8 mouse cellular contexts compared by ENCODE assay signal in genomic region chr11:4705178-4705577, GRCm38 (mm10). TPM values are rescaled to one million over a fixed set of nuclear protein-coding genes. Genes with fewer than 3 reads are reported as not detected.
A peak's percentile ranks its signal among the peaks of the same experiment; 100 is the strongest.
DNase-seq lines count a peak whose midpoint lies in the region; ATAC-seq and TF ChIP-seq lines count a peak whose summit lies in the region.

No protein-coding gene starts in this region.

- H3K27ac ChIP-seq in testis, adult 2 months (ENCODE audit: control insufficient read depth, insufficient read depth, low read depth, low read length): peak overlapping the region; percentile 67
- H3K27ac ChIP-seq in liver, embryonic 11.5 days (ENCODE audit: low read depth, low read length): peak overlapping the region; percentile 48; the same call in 1 of the 2 replicates

- no peak for ATAC-seq in erythroblast, adult 5-6 weeks (replicated peaks; ENCODE audit: low FRiP score, poor library complexity, severe bottlenecking)
- no peak for ATAC-seq in liver, embryonic 11.5 days (replicated peaks; ENCODE audit: low FRiP score)
- ATAC-seq in cerebellum, adult (ENCODE audit: insufficient number of reproducible peaks, low FRiP score, low TSS enrichment): no peak

- no peaks in the 10 kb centered on the region for H3K9me3 ChIP-seq in erythroblast, embryonic 14.5 days (ENCODE audit: control insufficient read depth, low read length)
- no peaks in the 10 kb centered on the region for H3K9me3 ChIP-seq in liver, embryonic 11.5 days (ENCODE audit: control insufficient read depth, low read length)

- H3K9ac ChIP-seq in liver, embryonic 11.5 days (ENCODE audit: low read depth, low read length): peak overlapping the region; percentile 81

- no peak for TF ChIP-seq CTCF in testis, adult 2 months (IDR thresholded peaks at IDR 0.05; ENCODE audit: control insufficient read depth, insufficient read depth, insufficient replicate concordance, low read depth, low read length)

- H3K4me1 ChIP-seq in erythroblast, embryonic 14.5 days (ENCODE audit: control insufficient read depth): peaks cover 26% of the 10 kb centered on the region
- peaks cover 6% of the 10 kb centered on the region for H3K4me1 ChIP-seq in testis, adult 2 months (ENCODE audit: control insufficient read depth, insufficient read depth, low read length)
- peaks cover 16% of the 10 kb centered on the region for H3K4me1 ChIP-seq in liver, embryonic 11.5 days (replicated peaks; ENCODE audit: control insufficient read depth, insufficient read depth, low read length)

- DNase-seq in testis, postnatal 10 days (ENCODE audit: low spot score): no peak
- DNase-seq in liver, embryonic 11.5 days (ENCODE audit: low spot score): no peak
- no peak for DNase-seq in right cerebral cortex, adult 18-20 months
- DNase-seq in B cell, adult 2 months: no peak

- TF ChIP-seq POLR2A in testis, adult 2 months (IDR thresholded peaks at IDR 0.05; ENCODE audit: control insufficient read depth, low read depth, low read length): no peak

- 10% methylated on average over 4 of the region's 4 CpGs for WGBS in liver, embryonic 11.5 days

- peaks cover 26% of the 10 kb centered on the region for H3K36me3 ChIP-seq in erythroblast, embryonic 14.5 days (ENCODE audit: control insufficient read depth)
- no peaks in the 10 kb centered on the region for H3K36me3 ChIP-seq in testis, adult 2 months (ENCODE audit: control insufficient read depth, insufficient read depth, low read length)
- peaks cover 16% of the 10 kb centered on the region for H3K36me3 ChIP-seq in liver, embryonic 11.5 days (ENCODE audit: control insufficient read depth, insufficient read depth, low read length)

- peak overlapping the region; percentile 68 for H3K4me3 ChIP-seq in erythroblast, embryonic 14.5 days (replicated peaks)
- H3K4me3 ChIP-seq in testis, adult 2 months (ENCODE audit: control insufficient read depth, low read depth, low read length): peak overlapping the region; percentile 92
- H3K4me3 ChIP-seq in liver, embryonic 11.5 days (ENCODE audit: low read depth, low read length): peak overlapping the region; percentile 92

- peak overlapping the region; percentile 89 for H3K4me2 ChIP-seq in liver, embryonic 11.5 days

- no peaks in the 10 kb centered on the region for H3K27me3 ChIP-seq in erythroblast, embryonic 14.5 days (ENCODE audit: control insufficient read depth)
- H3K27me3 ChIP-seq in testis, adult 2 months (ENCODE audit: control insufficient read depth, insufficient read depth, low read length): no peaks in the 10 kb centered on the region
- no peaks in the 10 kb centered on the region for H3K27me3 ChIP-seq in liver, embryonic 11.5 days (replicated peaks; ENCODE audit: control insufficient read depth, insufficient read depth, low read length)

RNA-seq across cellular contexts. Expression of gene Zmat5, which starts 0.7 kb away (rescaled TPM):
- polyA plus RNA-seq in erythroblast, embryonic 14.5 days (2012): 5.8 and 7.4 TPM in 2 replicates
- 10.7 and 15.0 TPM in 2 replicates for total RNA-seq in erythroblast, adult 5-6 weeks (2015; ENCODE audit: low replicate concordance)
- total RNA-seq in erythroblast, adult 5-6 weeks (2017; ENCODE audit: low replicate concordance): 2.1 and 2.7 TPM in 2 replicates
- 27.4 and 27.8 TPM in 2 replicates for polyA plus RNA-seq in testis, adult 2 months (2012; rRNA removed)
- polyA plus RNA-seq in liver, embryonic 11.5 days (2014; fragmentation: Nextera tagmentation; extraction: Ambion mirVana): 45.1 and 54.6 TPM in 2 replicates

RNA-seq across cellular contexts. Expression of gene Uqcr10, which starts 1.0 kb away (rescaled TPM):
- polyA plus RNA-seq in erythroblast, embryonic 14.5 days (2012): 7.9 and 8.8 TPM in 2 replicates
- 44.0 and 50.6 TPM in 2 replicates for total RNA-seq in erythroblast, adult 5-6 weeks (2015; ENCODE audit: low replicate concordance)
- 12.3 and 48.8 TPM in 2 replicates for total RNA-seq in erythroblast, adult 5-6 weeks (2017; ENCODE audit: low replicate concordance)
- 399 and 518 TPM in 2 replicates for polyA plus RNA-seq in testis, adult 2 months (2012; rRNA removed)
- polyA plus RNA-seq in liver, embryonic 11.5 days (2014; fragmentation: Nextera tagmentation; extraction: Ambion mirVana): 823 and 891 TPM in 2 replicates

RNA-seq across cellular contexts. Expression of gene Cabp7, which starts 41.4 kb away (rescaled TPM):
- polyA plus RNA-seq in erythroblast, embryonic 14.5 days (2012): not detected in 2 replicates
- total RNA-seq in erythroblast, adult 5-6 weeks (2015; ENCODE audit: low replicate concordance): 0.58 TPM in 1 of 2 replicates, not detected in the other
- total RNA-seq in erythroblast, adult 5-6 weeks (2017; ENCODE audit: low replicate concordance): 0.98 TPM in 1 of 2 replicates, not detected in the other
- 0.07 and 0.10 TPM in 2 replicates for polyA plus RNA-seq in testis, adult 2 months (2012; rRNA removed)
- 0.33 TPM in 1 of 2 replicates, not detected in the other for polyA plus RNA-seq in liver, embryonic 11.5 days (2014; fragmentation: Nextera tagmentation; extraction: Ambion mirVana)

Comparison
In these comparisons a context has a peak if more than half of its experiments do, and no peak if none do; other contexts are left out.
1. RNA of gene Uqcr10, which starts 1.0 kb away (polyA plus RNA-seq): 823 to 891 TPM in liver, embryonic 11.5 days and 399 to 518 TPM in testis, adult 2 months; 7.9 to 8.8 TPM in erythroblast, embryonic 14.5 days; every median in the first group is over 10 times any median in the second.
2. Peak in every context shown above with its lines, with median percentiles within 50 percentile points of each other: H3K4me3 ChIP-seq.